Mouse (Mus musculus): ENCODE results near the gene Sptb. TPM values are rescaled to one million over a fixed set of nuclear protein-coding genes. Genes with fewer than 3 reads are reported as not detected.

Sptb gene
- polyA plus RNA-seq, 1 experiment from 2014 or later: 4.8 TPM

DNA sequence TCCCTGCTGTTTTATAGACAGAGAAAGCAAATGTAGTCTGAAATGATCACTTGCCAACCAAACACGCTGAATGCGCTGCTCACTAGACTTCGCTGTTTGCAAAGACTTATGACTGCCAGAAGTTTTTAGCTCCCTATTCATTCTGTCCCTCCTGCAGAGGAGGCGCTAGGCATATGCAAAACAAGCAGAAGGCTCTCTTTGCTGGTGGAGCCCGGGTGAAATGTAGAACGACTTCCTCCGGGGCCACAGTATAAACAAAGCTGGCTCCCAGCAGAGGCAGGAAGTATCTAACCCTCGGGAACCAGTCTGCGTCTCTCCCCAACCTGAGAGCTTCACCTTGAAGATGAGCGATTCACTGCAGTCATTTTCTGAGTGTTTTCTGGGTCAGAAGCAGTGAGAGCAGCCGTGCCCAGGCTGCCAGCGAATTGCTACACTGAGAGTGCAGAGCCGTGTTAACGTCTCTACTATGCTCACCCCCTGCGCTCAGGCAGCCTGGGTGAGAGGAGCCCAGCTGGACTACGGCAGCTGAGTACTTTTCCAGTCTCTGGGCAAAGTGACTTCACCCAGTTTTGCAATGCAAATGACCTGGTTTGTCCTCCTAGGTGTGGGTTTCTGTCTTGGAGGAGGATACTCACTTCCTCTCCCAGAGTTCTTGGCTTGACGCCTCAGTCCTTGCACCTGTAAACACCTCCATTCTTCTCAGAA lies 15.4 kb downstream of the Sptb start:
- Histone ChIP-seq H3K27me3 (ENCODE audit: insufficient read depth, poor library complexity, severe bottlenecking) (peaks cover 7% of the 10 kb centered on the region; the same call in 1 of the 2 replicates), H3K9me3 (no peaks in the 10 kb centered on the region), H3K4me1 (replicated peaks) (peaks cover 15% of the 10 kb centered on the region), H3K4me3 (peak overlapping the region; percentile 43), H3K27ac (peak overlapping the region; percentile 54; the same call in 1 of the 2 replicates), H3K36me3 (no peaks in the 10 kb centered on the region)
- peak; percentile 35 for DNase-seq (ENCODE audit: low spot score)
- 4% methylated on average over 17 of the region's 17 CpGs for WGBS

- Histone ChIP-seq H3K4me1 (replicated peaks) (peaks cover 9% of the 10 kb centered on the region), H3K4me3 (no peak overlapping the region), H3K27ac (no peak overlapping the region), H3K27me3 (ENCODE audit: insufficient read depth, poor library complexity, severe bottlenecking) (no peaks in the 10 kb centered on the region), H3K9me3 (no peaks in the 10 kb centered on the region), H3K36me3 (no peaks in the 10 kb centered on the region)
- 84% methylated on average over 10 of the region's 10 CpGs for WGBS
- DNase-seq (ENCODE audit: low spot score): no peak
Observed at GRCm38 (mm10) chr12:76687498-76688200, 22.7 kb downstream of the Sptb start.

DNA sequence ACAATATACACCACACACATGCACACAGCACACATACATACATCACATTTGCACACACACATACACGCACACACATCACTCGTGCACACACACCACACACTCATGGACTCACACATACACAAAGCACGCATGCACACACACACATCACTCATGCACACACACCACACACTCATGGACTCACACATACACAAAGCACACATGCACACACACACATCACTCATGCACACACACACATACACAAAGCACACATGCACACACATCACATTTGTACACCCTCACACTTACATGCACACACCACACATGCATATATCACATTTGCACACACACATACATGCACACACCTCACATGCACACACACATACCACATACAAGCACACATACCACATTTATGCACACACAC lies 24.7 kb downstream of the Sptb start:
- H3K27ac ChIP-seq: no peak overlapping the region
- H3K27me3 ChIP-seq (ENCODE audit: insufficient read depth, poor library complexity, severe bottlenecking): no peaks in the 10 kb centered on the region
- H3K36me3 ChIP-seq: no peaks in the 10 kb centered on the region
- H3K4me1 ChIP-seq (replicated peaks): peaks cover 9% of the 10 kb centered on the region
- H3K4me3 ChIP-seq: no peak overlapping the region
- 95% methylated on average over 3 of the region's 3 CpGs for WGBS
- H3K9me3 ChIP-seq: no peaks in the 10 kb centered on the region
- no peak for DNase-seq (ENCODE audit: low spot score)

DNA sequence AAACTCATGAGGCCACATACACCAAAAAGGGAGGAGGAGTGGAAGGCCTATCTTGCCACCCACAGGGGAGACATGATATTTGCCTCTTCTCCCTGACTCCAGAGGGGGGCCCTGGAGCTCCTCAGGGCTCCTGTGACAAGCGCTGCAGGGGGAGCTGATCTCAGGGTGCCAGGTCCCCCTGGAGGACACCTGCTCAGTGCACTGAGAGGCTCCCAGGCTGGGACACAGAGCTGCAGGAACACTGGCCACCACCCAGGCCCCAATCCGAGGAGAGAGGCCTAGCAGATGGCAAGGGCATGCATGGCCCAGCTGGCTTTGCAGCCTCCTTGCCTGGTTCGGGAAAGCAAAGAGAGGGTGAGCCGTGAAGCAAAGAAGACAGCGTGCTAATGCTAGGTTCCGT lies 25.9 kb downstream of the Sptb start:
- H3K9me3 ChIP-seq: no peaks in the 10 kb centered on the region
- DNase-seq (ENCODE audit: low spot score): no peak
- no peak overlapping the region for H3K4me3 ChIP-seq
- H3K4me1 ChIP-seq (replicated peaks): peaks cover 9% of the 10 kb centered on the region
- no peaks in the 10 kb centered on the region for H3K27me3 ChIP-seq (ENCODE audit: insufficient read depth, poor library complexity, severe bottlenecking)
- no peaks in the 10 kb centered on the region for H3K36me3 ChIP-seq
- WGBS: 56% methylated on average over 6 of the region's 6 CpGs
- H3K27ac ChIP-seq: peak overlapping the region; percentile 73

DNA sequence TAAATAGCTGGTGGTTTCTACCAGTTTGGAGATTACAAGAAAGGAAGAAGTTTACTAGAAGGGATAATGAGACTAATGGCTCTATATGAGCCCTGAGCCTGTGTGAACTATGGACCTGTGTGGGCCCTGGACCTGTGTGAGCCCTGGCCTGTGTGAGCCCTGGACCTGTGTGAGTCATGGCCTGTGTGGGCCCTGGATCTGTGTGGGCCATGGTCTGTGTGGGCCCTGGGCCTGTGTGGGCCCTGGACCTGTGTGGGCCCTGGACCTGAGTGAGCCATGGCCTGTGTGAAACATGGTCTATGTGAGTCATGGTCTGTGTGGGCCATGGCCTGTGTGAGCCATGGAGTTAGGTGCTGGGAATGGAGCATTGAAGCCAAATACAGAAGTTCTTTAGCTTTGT lies 28.4 kb downstream of the Sptb start:
- no peaks in the 10 kb centered on the region for H3K36me3 ChIP-seq

GRCm38 (mm10) chr12:76677068-76677467 lies 33.3 kb downstream of the Sptb start:
- H3K36me3 ChIP-seq: no peaks in the 10 kb centered on the region
- WGBS: 75% methylated on average over 7 of the region's 7 CpGs
- H3K27ac ChIP-seq: no peak overlapping the region

More for the DNA sequence above, 28.4 kb downstream of the Sptb start:
- Histone ChIP-seq H3K4me1 (replicated peaks) (peaks cover 7% of the 10 kb centered on the region), H3K4me3 (no peak overlapping the region), H3K27me3 (ENCODE audit: insufficient read depth, poor library complexity, severe bottlenecking) (no peaks in the 10 kb centered on the region), H3K27ac (no peak overlapping the region), H3K9me3 (no peaks in the 10 kb centered on the region)
- no peak for DNase-seq (ENCODE audit: low spot score)

DNA sequence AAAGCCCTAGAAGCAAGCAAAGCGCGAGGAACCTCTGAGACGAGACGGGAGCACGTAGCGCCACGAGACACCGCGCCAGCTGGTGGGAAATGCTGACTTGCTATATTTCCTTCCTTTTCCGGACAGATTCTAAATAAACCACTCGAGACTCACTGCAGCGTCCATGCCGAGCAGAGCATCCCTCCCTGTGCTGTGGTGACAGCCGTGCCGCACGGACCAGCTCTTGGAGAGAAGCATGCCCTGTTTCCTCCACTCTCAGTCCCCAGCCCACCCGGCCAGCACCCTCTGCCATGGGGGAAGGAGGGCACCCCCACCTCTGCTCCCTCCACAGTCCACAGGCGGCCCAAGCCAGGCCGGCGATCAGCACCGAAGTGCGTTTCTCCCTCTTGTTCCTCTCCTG lies 33.9 kb downstream of the Sptb start:
- H3K27me3 ChIP-seq (ENCODE audit: insufficient read depth, poor library complexity, severe bottlenecking): no peaks in the 10 kb centered on the region
- H3K4me3 ChIP-seq: no peak overlapping the region
- no peaks in the 10 kb centered on the region for H3K9me3 ChIP-seq
- peak overlapping the region; percentile 67 for H3K27ac ChIP-seq
- DNase-seq (ENCODE audit: low spot score): no peak
- 89% methylated on average over 22 of the region's 22 CpGs for WGBS
- peaks cover 19% of the 10 kb centered on the region for H3K4me1 ChIP-seq (replicated peaks)
- no peaks in the 10 kb centered on the region for H3K36me3 ChIP-seq

More at GRCm38 (mm10) chr12:76677068-76677467, 33.3 kb downstream of the Sptb start:
- H3K9me3 ChIP-seq: no peaks in the 10 kb centered on the region
- H3K27me3 ChIP-seq (ENCODE audit: insufficient read depth, poor library complexity, severe bottlenecking): no peaks in the 10 kb centered on the region
- DNase-seq (ENCODE audit: low spot score): no peak
- peaks cover 19% of the 10 kb centered on the region for H3K4me1 ChIP-seq (replicated peaks)
- no peak overlapping the region for H3K4me3 ChIP-seq

- Histone ChIP-seq H3K4me3 (no peak overlapping the region), H3K27me3 (ENCODE audit: insufficient read depth, poor library complexity, severe bottlenecking) (no peaks in the 10 kb centered on the region), H3K9me3 (no peaks in the 10 kb centered on the region), H3K27ac (peak overlapping the region; percentile 67; the same call in 1 of the 2 replicates), H3K36me3 (no peaks in the 10 kb centered on the region), H3K4me1 (replicated peaks) (peaks cover 25% of the 10 kb centered on the region)
- DNase-seq (ENCODE audit: low spot score): no peak
- WGBS: 54% methylated on average over 5 of the region's 5 CpGs
Observed at GRCm38 (mm10) chr12:76675364-76675763, 35.0 kb downstream of the Sptb start.

GRCm38 (mm10) chr12:76673794-76674222 lies 36.5 kb downstream of the Sptb start:
- peaks cover 37% of the 10 kb centered on the region for H3K4me1 ChIP-seq (replicated peaks)
- no peak overlapping the region for H3K4me3 ChIP-seq
- DNase-seq (ENCODE audit: low spot score): no peak
- no peaks in the 10 kb centered on the region for H3K27me3 ChIP-seq (ENCODE audit: insufficient read depth, poor library complexity, severe bottlenecking)
- 83% methylated on average over 12 of the region's 12 CpGs for WGBS
- H3K36me3 ChIP-seq: no peaks in the 10 kb centered on the region
- H3K27ac ChIP-seq: peak overlapping the region; percentile 41; the same call in 1 of the 2 replicates
- no peaks in the 10 kb centered on the region for H3K9me3 ChIP-seq

DNA sequence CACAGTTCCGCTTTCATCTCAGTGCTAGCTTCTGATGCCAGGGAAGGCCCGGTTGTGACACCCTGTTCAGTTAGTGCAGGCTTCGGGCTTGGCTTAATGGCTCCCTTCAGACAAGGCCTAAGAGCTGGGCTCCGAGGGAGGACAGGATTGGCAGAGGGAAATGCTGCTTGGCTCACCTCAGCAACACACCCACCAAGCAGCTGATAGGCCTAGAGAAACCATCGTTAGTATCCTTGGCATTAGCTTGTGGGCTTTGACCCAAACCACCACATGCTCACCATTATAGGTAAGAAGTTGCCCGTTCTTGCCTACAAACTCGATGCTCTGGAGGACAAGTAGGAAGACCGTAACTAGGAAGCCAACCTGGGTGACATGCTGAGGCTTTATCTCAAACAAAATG lies 38.3 kb downstream of the Sptb start:
- no peak overlapping the region for H3K27ac ChIP-seq
- H3K36me3 ChIP-seq: no peaks in the 10 kb centered on the region
- H3K4me1 ChIP-seq (replicated peaks): peaks cover 39% of the 10 kb centered on the region
- WGBS: 90% methylated on average over 8 of the region's 8 CpGs
- no peaks in the 10 kb centered on the region for H3K9me3 ChIP-seq
- no peak overlapping the region for H3K4me3 ChIP-seq
- no peak for DNase-seq (ENCODE audit: low spot score)
- no peaks in the 10 kb centered on the region; the same call in 1 of the 2 replicates for H3K27me3 ChIP-seq (ENCODE audit: insufficient read depth, poor library complexity, severe bottlenecking)

DNA sequence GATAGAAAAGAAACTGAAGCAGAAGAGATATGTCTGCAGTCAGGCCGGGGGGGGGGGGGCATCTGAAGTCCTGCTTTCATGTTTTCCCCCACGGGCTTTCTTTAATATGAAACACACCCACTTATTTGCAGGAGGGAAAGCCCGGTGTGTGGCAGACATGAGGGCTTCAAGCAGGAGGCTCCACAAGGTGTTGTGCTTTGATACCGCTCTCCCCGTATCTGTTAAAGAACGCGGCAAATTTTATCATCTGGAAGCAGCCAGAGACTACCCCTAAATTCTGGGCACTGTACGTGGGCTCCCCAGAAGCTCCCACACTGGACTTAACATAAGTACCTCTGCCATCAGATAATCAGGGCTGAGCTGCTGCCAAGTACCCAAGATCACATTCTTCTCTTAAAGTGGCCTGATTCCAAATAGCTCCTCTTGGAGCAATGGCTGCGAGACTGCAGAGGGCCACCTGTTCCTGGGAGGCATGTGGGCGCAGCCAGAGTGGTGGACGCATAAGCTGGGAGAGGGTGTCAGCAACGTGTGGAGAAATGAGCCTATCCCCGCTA lies 39.7 kb downstream of the Sptb start:
- H3K36me3 ChIP-seq: no peaks in the 10 kb centered on the region
- peak overlapping the region; percentile 56 for H3K27ac ChIP-seq
- no peaks in the 10 kb centered on the region for H3K9me3 ChIP-seq
- H3K27me3 ChIP-seq (ENCODE audit: insufficient read depth, poor library complexity, severe bottlenecking): no peaks in the 10 kb centered on the region; the same call in 1 of the 2 replicates
- no peak for DNase-seq (ENCODE audit: low spot score)
- no peak overlapping the region for H3K4me3 ChIP-seq
- peaks cover 35% of the 10 kb centered on the region for H3K4me1 ChIP-seq (replicated peaks)
- 72% methylated on average over 13 of the region's 13 CpGs for WGBS

DNA sequence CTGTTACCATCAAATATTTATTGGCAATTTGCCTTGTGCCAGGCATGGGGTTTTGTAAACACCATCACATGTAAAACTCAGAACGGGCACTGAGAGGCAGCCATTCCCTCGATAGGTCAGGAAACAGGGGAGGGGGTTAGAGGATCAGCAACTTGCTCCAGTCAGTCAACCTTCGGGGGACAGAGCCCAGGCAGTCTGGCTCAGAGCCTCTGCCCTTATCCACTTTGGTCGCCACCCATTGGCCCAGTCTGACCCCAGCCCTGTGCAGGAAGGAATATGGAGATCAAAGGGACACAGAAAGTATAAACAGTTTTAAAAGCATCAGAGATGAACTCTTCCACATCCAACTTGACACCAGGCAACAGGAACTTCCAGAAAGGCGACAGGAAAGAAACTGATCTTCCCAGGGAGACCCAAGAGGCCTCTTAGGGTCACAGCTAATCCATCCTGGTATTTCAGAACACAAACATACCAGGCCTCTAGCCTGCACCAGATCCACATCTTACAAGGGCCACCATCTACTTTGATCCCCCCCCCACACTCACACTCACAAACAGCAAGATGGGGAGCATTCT lies 40.3 kb downstream of the Sptb start:
- WGBS: 52% methylated on average over 5 of the region's 5 CpGs
- no peak overlapping the region for H3K4me3 ChIP-seq
- peaks cover 30% of the 10 kb centered on the region for H3K4me1 ChIP-seq (replicated peaks)
- no peaks in the 10 kb centered on the region; the same call in 1 of the 2 replicates for H3K27me3 ChIP-seq (ENCODE audit: insufficient read depth, poor library complexity, severe bottlenecking)
- no peaks in the 10 kb centered on the region for H3K9me3 ChIP-seq
- DNase-seq (ENCODE audit: low spot score): peak; percentile 31
- 0 out of 2 replicates have a peak overlapping the region, but pooled peaks have one; percentile 2 for H3K27ac ChIP-seq
- H3K36me3 ChIP-seq: no peaks in the 10 kb centered on the region
